Mouse (Mus musculus): ENCODE results near the gene Fam189a1.
A peak's percentile ranks its signal among the peaks of the same experiment; 100 is the strongest.

Fam189a1 gene

DNA sequence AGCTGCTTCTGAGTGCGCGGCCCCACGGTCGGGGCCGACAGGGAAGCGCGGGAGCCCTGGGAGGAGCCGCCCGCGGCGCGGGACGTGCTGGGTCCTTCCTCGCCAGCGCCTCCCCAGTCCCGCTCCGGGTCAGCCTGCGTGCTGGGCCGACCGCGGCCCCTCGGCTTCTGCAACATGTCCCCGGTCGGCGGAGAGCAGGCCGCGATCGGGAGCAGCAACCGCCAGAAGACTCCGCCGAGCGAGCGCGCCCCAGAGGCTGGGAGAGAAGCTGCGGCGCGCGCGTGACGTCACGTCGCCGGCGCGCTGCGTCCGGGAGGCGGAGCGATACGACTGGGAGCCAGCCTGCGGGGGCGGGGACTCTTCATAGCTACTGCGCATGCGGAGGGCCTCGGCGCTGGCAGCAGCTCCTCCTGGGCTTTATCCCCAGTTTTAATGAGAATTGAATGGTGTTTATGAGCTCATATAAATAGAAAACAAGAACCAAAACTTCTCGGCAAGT lies 283.6 kb downstream of the Fam189a1 start, which contains the start of gene Nsmce3:
Nsmce3 (minus strand) TSS at position 255 of the 499 bp plus-strand sequence.
- DNase-seq: peak; percentile 97

- no peak for DNase-seq
These were observed 284.2 kb downstream of the Fam189a1 start for GRCm38 (mm10) chr7:64871987-64872742.

GRCm38 (mm10) chr7:64869549-64870065 lies 286.8 kb downstream of the Fam189a1 start:
- no peak for DNase-seq

GRCm38 (mm10) chr7:64863538-64863937 lies 292.8 kb downstream of the Fam189a1 start:
- no peak for DNase-seq

DNA sequence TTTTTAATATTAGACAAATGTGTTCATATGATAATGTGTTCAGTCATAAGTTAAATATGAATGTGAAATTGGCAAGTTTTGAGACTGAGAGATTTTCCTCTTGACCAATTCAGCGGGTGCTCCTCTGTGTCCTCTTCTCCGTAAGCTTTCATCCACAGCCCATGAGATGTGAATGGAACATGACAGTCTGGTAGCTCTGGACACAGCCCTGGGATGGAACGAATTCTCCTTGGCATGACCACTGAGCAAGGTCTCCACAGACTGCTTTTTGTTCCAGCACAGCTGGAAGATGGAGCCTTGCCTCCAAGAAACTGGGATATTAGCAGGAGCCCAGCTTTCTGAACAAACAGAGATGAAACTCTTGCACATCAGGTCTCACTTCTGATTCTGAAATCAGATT lies 293.4 kb downstream of the Fam189a1 start:
- no peak for DNase-seq

GRCm38 (mm10) chr7:64856526-64857082 lies 299.8 kb downstream of the Fam189a1 start:
- no peak for DNase-seq

GRCm38 (mm10) chr7:64855976-64856375 lies 300.4 kb downstream of the Fam189a1 start:
- no peak for DNase-seq

DNA sequence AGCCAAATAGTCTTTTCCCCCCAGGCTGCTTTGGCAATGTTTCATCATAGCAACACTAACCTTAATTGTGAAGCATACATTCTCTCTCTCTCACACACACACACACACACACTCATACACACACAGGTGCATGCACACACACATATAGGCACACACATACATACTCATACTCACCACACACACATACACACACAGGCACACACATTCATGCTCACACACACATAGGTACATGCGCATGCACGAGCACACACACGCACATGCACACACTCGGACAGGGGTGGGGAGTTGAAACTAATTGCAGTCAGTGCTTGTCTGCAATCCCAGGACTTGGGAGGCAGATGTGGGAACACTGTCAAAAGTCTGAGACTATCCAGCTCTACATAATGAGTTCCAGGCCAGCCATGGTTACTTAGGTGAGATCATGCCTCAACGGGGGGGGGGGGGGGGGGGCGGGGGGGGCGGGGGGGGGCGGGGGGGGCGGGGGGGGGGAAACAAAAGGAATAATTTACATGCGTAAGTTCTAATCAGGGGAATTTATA lies 300.9 kb downstream of the Fam189a1 start:
- DNase-seq: no peak

GRCm38 (mm10) chr7:64850791-64851190 lies 305.6 kb downstream of the Fam189a1 start:
- peak in 1 of 2 experiments; percentile 12 for DNase-seq

DNA sequence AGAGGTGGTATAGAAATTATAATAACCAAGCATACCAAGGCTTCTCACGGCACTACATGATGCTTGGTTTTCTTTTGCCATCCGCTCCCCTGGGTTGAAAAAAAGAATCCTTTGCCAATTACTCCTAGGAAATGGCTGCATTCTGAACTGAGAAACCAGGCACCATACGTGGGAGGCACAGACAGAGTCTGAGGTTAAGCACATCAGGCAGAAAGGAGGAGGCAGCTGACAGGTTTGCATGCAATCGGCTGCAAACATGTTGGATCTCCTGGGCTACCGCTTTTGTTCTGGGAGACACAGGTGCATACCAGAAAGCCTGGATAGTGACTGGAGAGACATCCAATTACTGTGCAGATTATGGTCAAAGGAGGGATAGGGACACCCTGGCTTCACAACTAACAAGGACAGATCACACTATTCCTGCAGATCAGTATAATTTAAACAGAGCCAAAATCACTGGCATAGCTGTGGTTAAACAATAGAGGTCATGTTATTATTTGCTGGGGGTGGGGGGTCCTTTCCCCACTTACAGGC lies 308.9 kb downstream of the Fam189a1 start:
- no peak for DNase-seq

DNA sequence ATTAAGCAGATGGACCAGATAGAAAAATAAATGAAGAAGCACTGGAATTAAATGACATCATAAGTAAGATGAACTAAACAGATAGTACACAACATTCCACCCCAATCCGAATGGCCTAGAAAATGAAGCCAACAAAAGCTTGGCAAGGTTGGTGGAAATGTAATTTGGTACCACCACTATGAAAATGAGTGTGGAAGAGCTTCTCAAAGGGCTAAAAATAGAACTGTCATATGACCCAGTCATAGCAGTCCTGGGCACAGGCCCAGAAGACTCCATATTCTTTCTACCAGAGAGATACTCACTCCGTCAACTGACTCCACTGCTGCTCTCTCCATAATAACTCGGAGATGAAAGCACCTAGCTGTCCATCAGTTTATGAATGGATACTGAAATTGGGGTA lies 310.3 kb downstream of the Fam189a1 start:
- no peak for DNase-seq

DNA sequence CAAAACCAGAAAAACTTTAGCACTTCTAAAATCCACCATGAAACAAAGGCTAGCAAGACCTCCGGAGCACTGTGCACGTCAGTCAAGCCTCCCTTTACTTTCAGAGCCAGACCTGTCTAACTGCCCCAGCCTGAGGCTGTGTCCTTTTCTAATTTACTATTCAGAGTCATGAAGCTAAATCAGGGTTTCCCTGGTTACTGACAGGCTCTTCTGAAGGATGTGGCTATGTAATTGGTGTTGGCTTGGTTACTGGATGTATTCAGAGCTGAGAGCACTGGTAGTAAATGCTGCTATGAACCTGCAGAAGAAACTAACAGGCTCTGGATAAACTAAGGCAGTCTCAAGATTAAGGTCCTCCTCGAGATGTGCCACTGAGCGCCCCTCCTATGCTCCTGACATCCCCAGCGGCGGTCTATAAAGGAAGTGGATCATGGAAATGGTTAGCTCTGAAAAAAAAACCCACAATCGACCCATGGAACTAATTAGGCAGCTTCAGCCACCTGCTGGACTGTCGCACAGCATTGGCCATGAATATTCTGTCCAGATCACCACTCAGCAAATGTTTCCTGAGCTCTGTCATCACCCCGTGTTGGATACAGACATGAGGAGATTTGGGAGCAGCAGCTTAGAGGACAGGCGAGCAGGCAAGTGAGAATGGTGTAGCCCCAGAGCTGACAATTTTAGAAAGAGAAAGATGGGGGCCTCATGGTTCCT lies 315.3 kb downstream of the Fam189a1 start:
- DNase-seq: no peak

GRCm38 (mm10) chr7:64840576-64840895 lies 315.8 kb downstream of the Fam189a1 start:
- no peak for DNase-seq

DNA sequence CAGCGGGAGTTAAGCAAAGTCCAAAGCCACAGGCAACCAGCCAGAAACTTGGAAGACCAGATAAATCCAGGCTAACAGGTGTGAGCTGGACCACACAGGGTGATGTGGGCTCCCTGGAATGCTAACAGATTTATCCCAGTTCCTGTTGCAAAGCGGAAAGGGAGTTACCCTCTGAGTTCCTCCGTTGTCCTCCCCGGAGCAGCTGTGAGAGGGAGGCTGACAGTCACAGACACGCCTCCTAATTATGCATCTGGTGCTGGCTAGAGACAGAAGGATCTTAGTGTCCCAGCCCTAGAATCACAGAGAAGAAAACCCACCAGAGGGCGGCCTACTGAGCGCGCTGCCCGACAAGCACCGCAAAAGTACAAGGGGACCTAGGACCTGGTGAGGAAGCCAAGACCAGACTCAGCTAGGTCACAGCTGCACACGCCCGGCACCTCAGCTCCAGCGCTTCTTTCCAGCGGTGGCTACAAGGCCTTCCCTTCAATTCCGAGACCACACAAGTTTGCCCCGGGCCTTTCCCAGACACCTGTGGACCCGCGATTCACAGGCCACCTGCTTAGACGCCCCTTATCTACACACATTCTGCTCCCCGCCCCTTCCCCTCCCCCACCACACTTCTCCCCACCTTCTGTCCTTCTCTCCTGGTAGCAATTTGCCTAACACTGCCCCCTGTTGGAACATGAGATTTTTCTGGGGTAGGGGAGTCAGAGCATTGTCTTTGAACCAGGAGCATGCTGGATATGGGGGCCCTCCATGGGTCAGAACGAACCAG lies 316.4 kb downstream of the Fam189a1 start:
- DNase-seq: peak; percentile 69 to 77

- no peak for DNase-seq
These were observed 317.1 kb downstream of the Fam189a1 start for GRCm38 (mm10) chr7:64839281-64839680.

DNA sequence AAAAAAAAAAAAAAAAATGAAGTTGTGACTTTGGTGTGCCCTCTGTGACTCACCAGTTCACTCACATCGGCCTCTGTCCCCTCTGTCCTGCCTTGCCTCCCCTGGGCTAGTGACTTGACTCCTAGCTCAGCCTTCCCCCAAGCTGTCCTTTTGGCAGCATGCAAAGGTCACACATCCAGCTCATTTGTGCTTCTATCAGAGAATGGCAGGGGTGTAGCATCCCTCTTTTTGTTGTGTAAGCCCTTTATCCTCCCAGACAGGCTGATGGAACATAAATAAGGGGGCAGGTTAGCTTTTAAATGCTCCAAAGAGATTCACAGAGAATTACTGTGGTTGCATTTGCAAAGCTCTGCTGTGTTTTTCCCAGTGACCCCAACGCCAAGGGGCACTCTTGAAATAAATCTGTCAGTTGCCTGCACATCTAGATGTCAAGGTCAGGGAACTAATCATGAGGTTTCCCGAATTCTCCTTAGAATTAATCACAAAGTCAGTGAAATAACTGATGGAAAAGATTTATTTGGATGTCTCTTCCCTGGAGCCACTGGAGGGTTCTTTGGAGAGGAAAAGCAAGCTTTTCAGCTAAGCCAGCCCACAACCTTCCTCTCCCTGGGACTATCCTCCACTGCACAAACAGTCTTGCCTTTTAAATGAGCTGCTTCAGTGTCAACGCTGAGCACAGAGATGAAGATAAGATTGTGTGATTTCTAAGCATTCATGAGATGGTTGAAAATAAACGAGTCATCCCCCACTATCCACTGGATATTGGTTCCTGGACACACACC lies 326.0 kb downstream of the Fam189a1 start:
- DNase-seq: no peak

DNA sequence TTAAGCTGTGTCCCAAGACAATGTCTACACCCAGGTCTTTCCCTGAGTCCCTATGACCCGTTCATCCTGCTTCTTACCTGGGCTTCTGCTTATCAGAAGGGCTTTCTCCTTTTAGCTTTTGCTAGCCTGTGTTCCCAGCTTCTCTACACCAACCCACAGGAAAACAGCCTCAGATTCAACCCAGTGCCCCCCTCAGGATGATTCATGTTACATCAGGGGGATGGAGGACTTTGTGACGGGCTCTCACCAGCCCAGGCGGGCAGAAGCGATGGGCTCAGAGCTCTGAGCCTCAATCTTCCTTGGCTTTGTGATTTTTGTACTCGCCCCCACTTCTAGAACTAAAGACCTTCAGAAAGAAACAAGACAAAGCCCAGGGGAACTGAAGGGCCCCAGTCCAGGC lies 335.3 kb downstream of the Fam189a1 start:
- no peak for DNase-seq

DNA sequence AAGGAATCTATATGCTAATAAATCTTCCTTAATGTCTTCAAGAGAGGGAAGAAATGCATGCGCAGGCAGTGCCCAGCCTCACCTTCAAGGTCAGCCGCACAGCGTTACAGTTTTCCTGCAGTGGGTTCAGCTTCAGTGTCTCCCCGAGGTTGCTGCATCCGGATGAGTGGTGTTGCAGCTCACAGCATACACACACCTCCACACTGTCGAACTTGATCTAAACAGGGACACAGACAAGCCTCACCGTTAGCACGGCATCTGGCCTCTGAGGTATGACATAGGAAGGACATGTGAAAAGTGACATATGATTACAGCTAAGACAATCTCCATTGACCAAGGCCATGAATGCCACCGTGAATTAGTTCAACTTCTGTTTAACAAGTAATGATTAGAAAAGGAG lies 336.7 kb downstream of the Fam189a1 start:
- DNase-seq: no peak

DNA sequence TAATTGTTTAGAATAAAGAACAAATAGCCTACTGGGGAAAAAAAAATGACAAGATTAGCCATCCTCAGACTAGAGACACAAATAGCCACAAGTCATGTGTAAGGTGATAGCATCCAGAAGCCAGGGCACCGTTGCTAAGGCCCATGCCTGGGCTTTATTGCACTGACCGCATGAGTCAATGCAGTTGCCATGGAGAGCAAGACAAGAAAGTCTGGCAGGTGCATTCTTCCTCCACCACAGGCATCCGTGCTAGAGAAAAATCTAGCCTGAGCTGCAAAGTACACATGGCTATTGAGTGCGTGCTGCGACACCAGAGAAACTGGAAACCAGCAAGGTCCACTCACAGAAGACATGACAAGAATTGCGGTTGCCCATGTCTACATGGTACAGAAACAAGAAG lies 347.5 kb downstream of the Fam189a1 start:
- DNase-seq: no peak

GRCm38 (mm10) chr7:64805100-64805499 lies 351.3 kb downstream of the Fam189a1 start:
- no peak for DNase-seq

DNA sequence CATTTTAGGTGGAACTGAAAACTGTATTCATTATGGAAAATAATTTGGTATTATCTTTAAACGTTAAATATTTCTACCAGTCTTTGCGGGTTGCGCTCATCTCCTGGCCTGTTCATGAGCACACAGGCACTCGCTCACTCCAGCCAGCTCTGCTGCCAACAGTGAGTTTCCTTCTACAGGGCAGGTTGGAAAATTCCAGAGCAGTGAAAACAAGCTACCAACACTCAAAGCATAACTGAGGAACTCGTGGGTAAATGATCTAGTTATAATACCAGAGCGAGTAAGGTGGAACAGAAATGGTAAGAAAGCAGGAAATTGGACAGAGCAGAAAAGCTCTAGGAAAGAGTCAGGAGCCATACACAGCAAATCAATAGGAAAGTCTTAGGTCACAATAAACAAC lies 360.8 kb downstream of the Fam189a1 start:
- DNase-seq: no peak

Data from lung, postnatal 4 days (tissue).